Mouse (Mus musculus): ENCODE data around the gene Pdap1. TPM values are rescaled to one million over a fixed set of nuclear protein-coding genes. Genes with fewer than 3 reads are reported as not detected.
A peak's percentile ranks its signal among the peaks of the same experiment; 100 is the strongest.
"Not testable (repeated sequence)": the region's sequence is repeated elsewhere in the genome, so short reads cannot be mapped to it uniquely, and the experiment has no call there.

Gene Pdap1
- polyA plus RNA-seq, 1 experiment from 2014 or later, result 130 TPM

DNA sequence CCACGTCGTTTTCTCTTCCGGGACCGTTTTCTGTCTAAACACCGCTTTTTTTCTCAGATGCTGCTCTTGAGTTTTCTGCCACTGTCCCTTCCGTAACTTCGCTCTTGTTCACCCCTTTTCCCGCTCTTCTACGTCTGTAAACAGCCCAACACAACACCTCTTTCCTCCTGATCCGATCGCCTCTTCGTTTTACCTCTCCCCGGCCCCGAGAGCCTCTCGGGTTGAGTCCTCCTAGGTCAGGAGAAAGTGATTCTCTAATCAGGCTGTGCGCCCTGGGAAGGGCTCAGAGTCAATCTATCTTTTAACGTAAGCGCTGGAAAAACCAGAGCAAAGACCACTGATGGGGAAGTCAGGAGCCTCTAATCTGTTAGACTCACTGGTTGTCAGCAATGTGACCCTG is 573 bp upstream of the Pdap1 start:
- Histone ChIP-seq H3K27me3 (ENCODE audit: insufficient read depth, poor library complexity, severe bottlenecking) (no peaks in the 10 kb centered on the region), H3K9me3 (no peaks in the 10 kb centered on the region), H3K36me3 (peaks cover 64% of the 10 kb centered on the region), H3K4me1 (replicated peaks) (peaks cover 28% of the 10 kb centered on the region), H3K4me3 (peak overlapping the region; percentile 99), H3K27ac (peak overlapping the region; percentile 99)
- no peak for DNase-seq (ENCODE audit: low spot score)
- WGBS, result 2% methylated on average over 18 of the region's 18 CpGs

- no peaks in the 10 kb centered on the region for H3K9me3 ChIP-seq
- peak overlapping the region; percentile 99 for H3K27ac ChIP-seq
- peaks cover 64% of the 10 kb centered on the region for H3K36me3 ChIP-seq
- H3K27me3 ChIP-seq (ENCODE audit: insufficient read depth, poor library complexity, severe bottlenecking), result no peaks in the 10 kb centered on the region
- H3K4me3 ChIP-seq, result peak overlapping the region; percentile 99
- no peak for DNase-seq (ENCODE audit: low spot score)
- WGBS, result 26% methylated on average over 6 of the region's 6 CpGs
- peaks cover 28% of the 10 kb centered on the region for H3K4me1 ChIP-seq (replicated peaks)
Measured at GRCm38 (mm10) chr5:145138836-145139235, 1.2 kb downstream of the Pdap1 start.

- not testable (repeated sequence) for H3K9me3 ChIP-seq; H3K4me3 ChIP-seq; DNase-seq (ENCODE audit: low spot score); H3K27me3 ChIP-seq (ENCODE audit: insufficient read depth, poor library complexity, severe bottlenecking); H3K4me1 ChIP-seq (replicated peaks); H3K27ac ChIP-seq
- 89% methylated on average over 6 of the region's 6 CpGs for WGBS
- peaks cover 95% of the 10 kb centered on the region for H3K36me3 ChIP-seq
Measured at GRCm38 (mm10) chr5:145133275-145133674, 6.8 kb downstream of the Pdap1 start.

- 95% methylated on average over 3 of the region's 3 CpGs for WGBS
Measured at GRCm38 (mm10) chr5:145130995-145131394, 9.0 kb downstream of the Pdap1 start.

GRCm38 (mm10) chr5:145130191-145130590 is 9.8 kb downstream of the Pdap1 start:
- H3K4me1 ChIP-seq (replicated peaks), result no peaks in the 10 kb centered on the region
- no peak for DNase-seq (ENCODE audit: low spot score)
- H3K27me3 ChIP-seq (ENCODE audit: insufficient read depth, poor library complexity, severe bottlenecking), result no peaks in the 10 kb centered on the region
- H3K4me3 ChIP-seq, result no peak overlapping the region
- 95% methylated on average over 11 of the region's 11 CpGs for WGBS
- no peaks in the 10 kb centered on the region for H3K9me3 ChIP-seq
- H3K27ac ChIP-seq, result no peak overlapping the region
- H3K36me3 ChIP-seq, result peaks cover 100% of the 10 kb centered on the region

More at GRCm38 (mm10) chr5:145130995-145131394, 9.0 kb downstream of the Pdap1 start:
- Histone ChIP-seq H3K4me1 (replicated peaks) (no peaks in the 10 kb centered on the region), H3K4me3 (no peak overlapping the region), H3K27ac (no peak overlapping the region), H3K9me3 (no peaks in the 10 kb centered on the region), H3K27me3 (ENCODE audit: insufficient read depth, poor library complexity, severe bottlenecking) (no peaks in the 10 kb centered on the region), H3K36me3 (peaks cover 100% of the 10 kb centered on the region)
- no peak for DNase-seq (ENCODE audit: low spot score)

DNA sequence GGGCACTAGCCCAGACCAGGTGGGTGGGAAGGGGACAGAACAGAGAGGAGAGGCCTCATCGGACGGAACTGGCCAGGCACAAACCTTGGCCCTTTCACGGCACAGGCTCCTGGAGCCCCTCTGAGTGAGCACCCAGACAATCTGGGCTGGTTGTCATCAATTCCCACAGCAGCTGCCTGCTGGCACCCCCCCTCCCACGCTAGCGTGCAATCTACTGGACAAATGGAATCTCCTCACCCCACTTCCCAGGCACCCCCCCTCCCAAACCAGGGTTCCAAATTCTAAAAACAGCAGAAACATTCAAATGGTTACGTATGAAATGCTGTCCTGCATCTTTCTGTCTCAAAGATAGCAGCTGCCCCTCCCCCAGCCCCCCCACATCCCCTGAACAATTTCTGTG is 10.3 kb downstream of the Pdap1 start:
- H3K36me3 ChIP-seq, result peaks cover 100% of the 10 kb centered on the region
- not testable (repeated sequence) for H3K27me3 ChIP-seq (ENCODE audit: insufficient read depth, poor library complexity, severe bottlenecking); H3K4me1 ChIP-seq (replicated peaks); DNase-seq (ENCODE audit: low spot score); H3K4me3 ChIP-seq; H3K9me3 ChIP-seq; H3K27ac ChIP-seq
- 91% methylated on average over 6 of the region's 6 CpGs for WGBS

DNA sequence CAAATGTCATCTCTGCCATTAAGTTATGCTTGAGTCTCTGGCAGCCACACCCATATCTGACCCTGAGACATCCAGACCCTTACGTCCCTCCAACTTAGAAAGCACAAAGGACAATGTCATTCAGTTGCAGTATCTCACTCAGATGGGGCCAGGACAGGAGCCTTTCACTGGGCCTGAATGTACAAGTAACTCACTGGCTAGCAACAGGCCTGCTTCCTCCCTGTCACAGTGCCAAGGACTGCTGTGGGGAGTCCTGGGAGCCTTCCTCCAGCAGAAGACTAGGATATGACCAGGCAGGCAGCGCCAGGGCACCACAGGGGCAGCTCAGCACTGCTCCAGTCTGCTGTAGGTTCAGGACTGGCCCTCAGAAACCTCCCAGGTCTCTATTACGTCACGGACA is 10.9 kb downstream of the Pdap1 start:
- Histone ChIP-seq H3K27ac (no peak overlapping the region), H3K9me3 (no peaks in the 10 kb centered on the region), H3K4me1 (replicated peaks) (no peaks in the 10 kb centered on the region), H3K36me3 (peaks cover 100% of the 10 kb centered on the region), H3K27me3 (ENCODE audit: insufficient read depth, poor library complexity, severe bottlenecking) (no peaks in the 10 kb centered on the region), H3K4me3 (no peak overlapping the region)
- no peak for DNase-seq (ENCODE audit: low spot score)
- WGBS, result 96% methylated on average over 4 of the region's 4 CpGs

GRCm38 (mm10) chr5:145126580-145126979 is 13.5 kb downstream of the Pdap1 start:
- Histone ChIP-seq H3K36me3 (peaks cover 97% of the 10 kb centered on the region), H3K4me3 (no peak overlapping the region), H3K27ac (no peak overlapping the region), H3K27me3 (ENCODE audit: insufficient read depth, poor library complexity, severe bottlenecking) (no peaks in the 10 kb centered on the region), H3K9me3 (no peaks in the 10 kb centered on the region), H3K4me1 (replicated peaks) (no peaks in the 10 kb centered on the region)
- WGBS, result 93% methylated on average over 9 of the region's 9 CpGs
- no peak for DNase-seq (ENCODE audit: low spot score)

- no peak for DNase-seq (ENCODE audit: low spot score)
- no peak overlapping the region for H3K27ac ChIP-seq
- WGBS, result 94% methylated on average over 19 of the region's 19 CpGs
- H3K9me3 ChIP-seq, result peaks cover 6% of the 10 kb centered on the region
- H3K36me3 ChIP-seq, result peaks cover 66% of the 10 kb centered on the region
- H3K4me3 ChIP-seq, result no peak overlapping the region
- no peaks in the 10 kb centered on the region for H3K27me3 ChIP-seq (ENCODE audit: insufficient read depth, poor library complexity, severe bottlenecking)
- H3K4me1 ChIP-seq (replicated peaks), result no peaks in the 10 kb centered on the region
Measured at GRCm38 (mm10) chr5:145123396-145123795, 16.6 kb downstream of the Pdap1 start.

DNA sequence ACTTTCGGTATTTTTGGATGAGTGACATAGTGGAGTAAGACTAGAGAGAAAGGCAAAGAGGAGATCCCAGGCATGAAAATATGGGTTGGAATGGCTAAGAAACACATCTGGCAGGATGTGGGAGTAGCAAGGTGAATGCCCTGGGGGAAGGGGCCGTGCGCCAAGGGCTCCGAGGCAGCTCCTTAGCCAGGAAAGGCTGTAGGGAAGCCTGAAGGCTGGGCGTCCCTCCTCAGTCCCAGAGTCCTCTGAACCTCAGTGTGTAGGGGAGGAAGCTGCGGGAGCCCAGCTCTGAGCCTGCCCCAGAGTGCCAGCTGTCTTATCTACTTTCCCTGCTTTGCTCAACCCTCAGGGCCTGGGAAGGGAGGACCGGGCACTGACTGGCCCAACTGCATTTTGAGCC is 19.1 kb downstream of the Pdap1 start:
- no peaks in the 10 kb centered on the region for H3K4me1 ChIP-seq (replicated peaks)
- peaks cover 6% of the 10 kb centered on the region for H3K9me3 ChIP-seq
- peaks cover 42% of the 10 kb centered on the region for H3K36me3 ChIP-seq
- no peak overlapping the region for H3K27ac ChIP-seq
- H3K27me3 ChIP-seq (ENCODE audit: insufficient read depth, poor library complexity, severe bottlenecking), result no peaks in the 10 kb centered on the region
- DNase-seq (ENCODE audit: low spot score), result no peak
- H3K4me3 ChIP-seq, result no peak overlapping the region
- 64% methylated on average over 7 of the region's 7 CpGs for WGBS

DNA sequence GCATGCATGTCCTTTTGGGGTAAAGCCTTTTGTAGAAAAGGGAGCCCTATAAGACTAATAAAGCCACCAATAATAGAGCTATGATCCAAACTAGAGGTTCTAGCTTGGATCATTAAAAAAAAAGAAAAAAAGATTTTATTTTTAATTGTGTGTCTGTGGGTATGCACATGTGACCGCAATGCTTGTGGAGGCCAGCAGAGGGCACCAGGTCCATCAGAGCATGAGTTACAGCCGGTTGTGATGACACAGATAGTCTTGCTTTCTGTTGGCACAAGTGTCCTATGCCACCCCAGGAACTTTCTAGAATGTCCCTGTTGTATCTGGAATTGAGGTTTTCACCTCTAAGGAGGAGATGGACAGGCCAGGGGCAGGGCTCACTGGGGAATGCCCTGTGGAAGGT is 20.7 kb downstream of the Pdap1 start:
- H3K4me1 ChIP-seq (replicated peaks), result peaks cover 6% of the 10 kb centered on the region
- peaks cover 26% of the 10 kb centered on the region for H3K36me3 ChIP-seq
- peaks cover 14% of the 10 kb centered on the region for H3K27me3 ChIP-seq (ENCODE audit: insufficient read depth, poor library complexity, severe bottlenecking)
- no peak overlapping the region for H3K27ac ChIP-seq
- 84% methylated on average over 2 of the region's 2 CpGs for WGBS
- no peak overlapping the region for H3K4me3 ChIP-seq
- DNase-seq (ENCODE audit: low spot score), result no peak
- peaks cover 6% of the 10 kb centered on the region for H3K9me3 ChIP-seq

- H3K27ac ChIP-seq, result no peak overlapping the region
- H3K9me3 ChIP-seq, result peaks cover 6% of the 10 kb centered on the region
- WGBS, result 91% methylated on average over 5 of the region's 5 CpGs
- H3K4me1 ChIP-seq (replicated peaks), result peaks cover 15% of the 10 kb centered on the region
- H3K4me3 ChIP-seq, result no peak overlapping the region
- DNase-seq (ENCODE audit: low spot score), result no peak
- peaks cover 23% of the 10 kb centered on the region for H3K27me3 ChIP-seq (ENCODE audit: insufficient read depth, poor library complexity, severe bottlenecking)
- H3K36me3 ChIP-seq, result peaks cover 17% of the 10 kb centered on the region
Measured at GRCm38 (mm10) chr5:145118461-145118860, 21.6 kb downstream of the Pdap1 start.

- Histone ChIP-seq H3K9me3 (peaks cover 6% of the 10 kb centered on the region), H3K4me3 (no peak overlapping the region), H3K27ac (no peak overlapping the region), H3K4me1 (replicated peaks) (peaks cover 15% of the 10 kb centered on the region), H3K36me3 (peaks cover 13% of the 10 kb centered on the region), H3K27me3 (ENCODE audit: insufficient read depth, poor library complexity, severe bottlenecking) (peaks cover 26% of the 10 kb centered on the region)
- DNase-seq (ENCODE audit: low spot score), result no peak
- 66% methylated on average over 6 of the region's 6 CpGs for WGBS
Measured at GRCm38 (mm10) chr5:145118005-145118404, 22.0 kb downstream of the Pdap1 start.

GRCm38 (mm10) chr5:145116916-145117315 is 23.1 kb downstream of the Pdap1 start:
- H3K4me3 ChIP-seq, result no peak overlapping the region

More at GRCm38 (mm10) chr5:145116916-145117315, 23.1 kb downstream of the Pdap1 start:
- H3K9me3 ChIP-seq, result peaks cover 6% of the 10 kb centered on the region
- H3K36me3 ChIP-seq, result 0 out of 2 replicates have a peak, but pooled peaks cover 3% of the 10 kb centered on the region
- H3K27ac ChIP-seq, result no peak overlapping the region
- peaks cover 26% of the 10 kb centered on the region for H3K27me3 ChIP-seq (ENCODE audit: insufficient read depth, poor library complexity, severe bottlenecking)
- peaks cover 15% of the 10 kb centered on the region for H3K4me1 ChIP-seq (replicated peaks)
- WGBS, result 39% methylated on average over 10 of the region's 10 CpGs
- DNase-seq (ENCODE audit: low spot score), result peak; percentile 56
